Mouse (Mus musculus): ENCODE measurements around the gene Ninj2.

DNA sequence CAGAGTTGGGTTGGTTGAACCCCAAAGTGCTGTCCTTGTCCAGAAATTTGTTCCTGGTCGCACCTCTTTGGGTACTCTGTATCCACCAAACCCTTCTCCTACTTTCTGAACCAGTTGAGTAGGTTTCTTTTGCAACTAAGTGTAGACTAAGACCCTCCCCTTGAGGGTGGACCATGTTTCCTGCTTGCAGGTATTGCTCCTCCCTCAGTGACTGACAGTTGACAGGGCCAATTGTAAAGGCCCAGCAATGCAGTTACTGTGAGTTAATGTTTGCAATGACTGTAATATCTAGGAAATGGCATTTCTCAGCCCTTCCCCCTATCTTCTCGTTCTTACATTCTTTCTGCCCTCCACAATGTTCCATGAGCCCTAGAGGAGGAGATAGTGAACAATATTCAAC is 20.5 kb upstream of the Ninj2 start:
- TF ChIP-seq ELF1 (IDR thresholded peaks at IDR 0.05; ENCODE audit: low read depth, low read length), result no peak
- TF ChIP-seq USF1 (IDR thresholded peaks at IDR 0.05; ENCODE audit: low read depth, low read length), result no peak
- no peak for TF ChIP-seq POLR2A (IDR thresholded peaks at IDR 0.05; ENCODE audit: low read depth, low read length)
- no peak for TF ChIP-seq HCFC1 (IDR thresholded peaks at IDR 0.05; ENCODE audit: low read depth, low read length)
- no peak for TF ChIP-seq TBP (conservative IDR thresholded peaks at IDR 0.05; ENCODE audit: low read depth, low read length)
- no peak for TF ChIP-seq ZC3H11A (IDR thresholded peaks at IDR 0.05; ENCODE audit: low read depth, low read length)
- no peak for TF ChIP-seq UBTF (IDR thresholded peaks at IDR 0.05; ENCODE audit: low read depth, low read length)
- no peak for TF ChIP-seq MEF2A (IDR thresholded peaks at IDR 0.05; ENCODE audit: borderline replicate concordance, low read depth, low read length)
- no peak for TF ChIP-seq JUN (IDR thresholded peaks at IDR 0.05; ENCODE audit: insufficient read depth, low read depth, low read length)
